Mouse (Mus musculus) liver, adult (tissue): ENCODE data around the gene Armc6.
A peak's percentile ranks its signal among the peaks of the same experiment; 100 is the strongest.

Experiments used
- GATA4 ChIP-seq: IDR thresholded peaks from 2 replicates; pipeline ENCODE4 v1.6.1; 2014; ENCODE audit warnings: mild to moderate bottlenecking, low read length; ENCODE audit not compliant: insufficient replicate concordance

Armc6 gene

DNA sequence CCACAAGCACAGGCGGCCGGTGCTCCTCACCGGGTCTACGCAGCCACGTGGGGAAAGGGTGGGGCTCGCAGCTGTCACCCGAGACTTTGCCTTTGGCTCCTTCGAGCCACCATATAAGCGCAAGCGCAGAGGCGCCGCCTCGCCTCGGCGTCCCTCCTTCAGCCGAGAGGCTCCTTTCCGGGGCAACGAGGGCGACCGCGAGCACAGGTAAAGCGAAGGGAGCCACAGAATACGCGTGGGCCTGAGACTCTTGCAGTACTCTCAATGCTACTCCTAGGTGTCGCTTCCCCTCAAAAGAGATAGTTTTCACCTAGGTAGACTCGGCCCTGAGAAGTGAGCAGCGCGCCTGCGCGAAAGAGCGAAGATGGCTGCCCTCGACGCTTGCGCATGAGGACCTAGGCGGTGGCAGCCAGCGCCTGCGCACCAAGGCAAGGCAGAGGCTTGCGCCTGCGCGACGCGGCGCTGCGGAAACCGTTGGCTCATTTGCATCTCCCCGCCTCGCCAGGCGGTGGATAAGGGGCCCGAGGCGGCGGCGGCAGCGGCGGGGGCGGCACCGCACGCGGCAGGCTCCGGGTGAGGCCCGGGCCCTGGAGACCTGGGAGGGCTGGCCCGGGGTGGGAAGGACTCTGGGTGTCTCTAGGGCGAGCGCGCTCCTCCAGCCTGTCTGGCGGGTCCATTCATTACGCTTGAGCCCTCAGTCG, at the start of gene Armc6, which contains the start of gene Sugp2:
Gene Armc6 (minus strand): TSS at position 387 of the 701 bp plus-strand sequence.
Gene Sugp2 (plus strand): TSS at position 147 of the 701 bp plus-strand sequence.
- TF ChIP-seq GATA4, result peak; percentile 40; the same call in 1 of the 2 replicates

DNA sequence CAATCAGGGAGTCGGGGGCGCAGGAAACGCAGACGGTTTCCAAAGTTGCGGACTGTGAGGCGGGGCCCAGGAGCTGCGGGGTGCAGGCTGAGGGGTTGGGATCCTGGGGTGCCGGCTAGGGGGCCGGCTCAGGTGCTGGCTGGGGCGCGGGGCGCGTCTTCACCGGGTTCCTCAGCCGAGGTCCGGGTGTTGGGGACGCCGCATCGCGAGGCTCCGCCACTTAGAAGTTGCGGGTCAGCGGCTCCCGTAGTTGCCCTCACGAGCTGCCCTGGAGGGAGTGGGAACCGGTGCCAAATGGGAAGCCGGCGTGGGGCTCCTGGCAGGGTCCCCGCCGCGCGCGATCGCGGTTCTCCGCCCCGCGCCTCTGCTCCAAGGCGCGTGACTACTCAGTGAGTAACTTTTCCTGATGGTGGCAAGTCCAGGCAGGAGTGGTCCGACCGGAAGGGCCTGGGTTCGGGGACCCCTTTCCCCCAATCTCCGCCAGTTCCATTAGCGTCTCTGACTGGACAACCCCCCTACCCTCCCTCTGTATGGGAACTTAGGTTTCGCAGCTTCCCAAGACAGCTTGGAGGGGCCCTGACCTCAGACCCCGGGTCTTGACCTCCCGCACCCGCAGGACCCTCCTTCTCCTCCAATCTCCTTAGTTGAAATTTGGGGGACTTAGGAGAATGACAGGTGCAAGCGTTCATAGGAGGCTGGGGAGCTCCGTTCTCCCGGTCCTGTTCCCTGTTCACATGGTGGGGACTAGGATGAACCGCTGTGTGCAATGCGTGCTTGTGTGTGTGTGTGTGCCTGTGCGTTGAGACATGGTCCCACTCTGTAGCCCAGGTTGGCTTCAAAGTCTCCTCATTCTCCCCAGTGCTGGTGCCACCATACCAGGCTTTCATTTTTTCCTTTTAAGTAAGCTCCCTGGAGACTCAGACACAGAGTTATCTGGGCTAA, 49.1 kb upstream of the Armc6 start:
- TF ChIP-seq GATA4, result no peak

DNA sequence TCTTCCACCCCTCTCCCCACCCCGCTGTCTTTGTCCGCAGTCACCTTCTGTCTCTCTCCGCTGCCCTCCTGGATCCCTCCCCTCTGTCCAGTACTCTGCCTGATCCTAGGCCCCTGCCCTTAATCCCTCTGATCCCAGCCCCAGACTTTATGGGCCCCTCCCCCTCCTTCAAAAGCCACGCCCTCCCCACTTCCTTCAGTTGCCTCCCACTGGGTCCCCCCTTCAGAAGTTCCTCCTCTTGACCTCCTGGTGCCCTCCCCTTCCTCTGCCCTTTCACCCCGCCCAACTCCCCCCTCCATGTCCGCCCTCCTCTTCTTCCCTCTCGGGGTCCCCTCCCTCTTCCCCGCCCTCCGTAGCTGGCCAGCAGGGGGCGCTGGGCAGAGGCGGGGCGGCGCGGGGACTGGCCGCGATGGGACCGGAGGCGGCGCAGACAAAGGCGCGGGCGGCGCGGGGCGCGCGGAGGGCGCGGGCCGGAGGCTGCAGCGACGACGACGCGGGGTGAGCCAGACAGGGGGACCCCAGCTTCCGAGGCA, 48.4 kb upstream of the Armc6 start, which contains the start of gene Homer3:
Gene Homer3 (plus strand): TSS at position 225 of the 533 bp plus-strand sequence.
- TF ChIP-seq GATA4, result no peak; the same call in 1 of the 2 replicates

DNA sequence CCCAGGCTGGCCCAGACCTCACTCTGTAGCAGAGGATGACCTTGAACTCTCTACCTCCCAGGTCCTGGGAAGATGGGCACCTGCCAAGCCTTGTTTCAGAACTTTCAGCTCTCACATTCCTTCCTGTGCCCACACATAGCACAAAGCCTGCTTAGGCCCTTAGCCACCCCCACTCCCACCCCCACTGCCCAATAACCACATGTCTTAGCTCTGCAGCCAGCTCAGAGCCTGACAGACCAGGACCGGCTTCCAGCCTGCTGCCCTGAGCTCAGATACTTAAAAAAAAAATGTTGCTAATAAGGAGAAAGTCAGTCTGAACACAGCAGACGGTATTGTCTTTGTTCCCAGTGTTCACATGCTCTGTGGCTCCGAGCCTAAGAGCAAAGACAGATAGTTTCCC, 46.7 kb upstream of the Armc6 start:
- no peak for TF ChIP-seq GATA4

DNA sequence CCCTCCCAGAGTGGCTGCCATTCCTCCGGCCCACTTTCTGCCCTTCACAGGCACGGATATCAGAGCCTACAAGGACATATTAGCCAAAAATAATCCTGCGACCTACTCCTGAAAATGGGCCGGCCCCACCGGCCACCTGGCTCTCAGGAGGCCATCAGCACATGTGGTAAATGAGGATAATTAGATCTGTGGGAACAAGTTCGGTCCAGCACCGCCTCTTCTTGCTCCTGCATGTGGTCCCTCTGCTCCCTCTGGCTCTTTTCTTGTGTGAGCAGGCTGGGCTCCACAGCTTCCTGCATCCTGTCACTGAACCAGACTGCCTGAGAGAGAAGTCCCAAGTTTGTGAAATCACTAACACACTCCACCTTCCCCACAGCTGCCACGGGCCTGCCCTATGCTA, 45.0 kb upstream of the Armc6 start:
- no peak for TF ChIP-seq GATA4

DNA sequence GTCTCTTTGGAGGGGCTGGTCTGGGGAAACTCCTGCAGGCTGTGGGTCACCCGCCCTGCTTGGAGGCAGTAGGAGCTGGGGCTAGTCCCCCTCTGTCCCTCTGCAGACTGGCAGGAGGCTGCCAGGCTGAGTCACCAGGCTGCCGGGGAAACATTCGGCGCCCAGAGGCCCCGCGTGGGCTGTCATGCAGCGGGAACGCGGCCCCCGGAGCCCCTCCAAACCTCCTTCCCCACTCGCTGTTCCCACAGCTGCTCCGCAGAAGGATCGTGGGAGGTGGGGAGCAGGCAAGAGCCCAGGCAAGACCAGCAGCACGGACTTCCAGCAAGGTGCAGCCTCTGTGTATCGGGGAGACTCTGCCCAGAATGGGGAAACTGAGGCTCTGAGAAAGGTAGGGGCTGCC, 43.9 kb upstream of the Armc6 start:
- TF ChIP-seq GATA4, result no peak

DNA sequence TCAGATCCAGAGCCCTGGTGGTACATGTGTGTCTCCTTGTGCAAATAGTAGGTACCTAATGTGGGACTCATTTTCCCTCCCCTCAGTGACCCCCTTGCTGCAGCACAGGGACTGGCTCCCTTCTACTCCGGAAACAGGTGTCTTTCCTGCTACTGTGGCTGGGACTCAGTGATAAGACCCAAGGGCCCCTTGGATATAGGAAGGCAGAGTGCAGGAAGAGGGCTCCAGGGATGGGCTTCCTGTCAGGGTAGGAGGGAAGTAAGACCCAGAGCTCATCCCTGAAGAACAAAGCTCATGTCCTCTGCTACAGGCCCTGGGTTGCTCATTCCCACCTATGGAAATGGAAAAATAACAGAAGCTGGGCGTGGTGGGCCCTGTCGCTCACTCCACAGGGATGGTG, 42.2 kb upstream of the Armc6 start:
- peak; percentile 73; the same call in 1 of the 2 replicates for TF ChIP-seq GATA4

DNA sequence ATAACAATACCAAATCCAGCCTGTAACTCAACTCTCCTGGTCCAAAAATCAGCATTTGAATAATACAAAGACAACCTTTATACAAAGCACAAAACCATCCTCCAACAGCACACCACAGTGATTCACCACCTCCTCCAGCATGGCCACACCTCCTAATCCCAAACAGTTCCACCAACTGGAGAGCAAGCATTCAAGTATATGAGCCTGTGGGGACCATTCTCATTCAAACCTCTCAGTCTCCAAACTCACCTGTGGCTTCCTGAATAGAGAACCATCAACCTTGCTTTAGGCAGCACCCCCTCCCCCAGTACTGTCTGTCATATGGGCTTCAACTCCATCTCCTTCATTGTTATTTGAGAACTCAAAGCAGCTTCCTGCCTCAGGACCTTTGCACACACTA, 40.1 kb upstream of the Armc6 start:
- no peak for TF ChIP-seq GATA4

DNA sequence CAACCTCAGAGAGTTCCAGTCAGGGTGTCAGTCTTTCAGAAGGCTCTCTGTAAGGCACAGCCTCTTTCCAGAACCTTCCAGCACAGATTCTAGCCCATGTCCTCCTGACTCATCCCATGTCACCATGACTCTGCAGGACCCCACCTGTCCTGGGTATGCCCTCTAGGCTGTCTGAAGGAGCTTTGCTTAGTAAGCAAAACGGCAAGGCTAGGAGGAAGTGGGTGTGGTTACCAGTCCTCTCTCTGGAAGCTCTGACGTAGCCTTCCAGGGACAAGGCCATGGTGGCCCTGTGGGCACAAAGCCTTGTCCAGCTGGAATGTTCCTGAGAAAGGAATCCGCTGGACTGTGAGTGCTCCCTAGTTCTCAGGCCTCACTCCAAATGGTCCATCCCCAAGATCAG, 38.7 kb upstream of the Armc6 start:
- no peak for TF ChIP-seq GATA4

DNA sequence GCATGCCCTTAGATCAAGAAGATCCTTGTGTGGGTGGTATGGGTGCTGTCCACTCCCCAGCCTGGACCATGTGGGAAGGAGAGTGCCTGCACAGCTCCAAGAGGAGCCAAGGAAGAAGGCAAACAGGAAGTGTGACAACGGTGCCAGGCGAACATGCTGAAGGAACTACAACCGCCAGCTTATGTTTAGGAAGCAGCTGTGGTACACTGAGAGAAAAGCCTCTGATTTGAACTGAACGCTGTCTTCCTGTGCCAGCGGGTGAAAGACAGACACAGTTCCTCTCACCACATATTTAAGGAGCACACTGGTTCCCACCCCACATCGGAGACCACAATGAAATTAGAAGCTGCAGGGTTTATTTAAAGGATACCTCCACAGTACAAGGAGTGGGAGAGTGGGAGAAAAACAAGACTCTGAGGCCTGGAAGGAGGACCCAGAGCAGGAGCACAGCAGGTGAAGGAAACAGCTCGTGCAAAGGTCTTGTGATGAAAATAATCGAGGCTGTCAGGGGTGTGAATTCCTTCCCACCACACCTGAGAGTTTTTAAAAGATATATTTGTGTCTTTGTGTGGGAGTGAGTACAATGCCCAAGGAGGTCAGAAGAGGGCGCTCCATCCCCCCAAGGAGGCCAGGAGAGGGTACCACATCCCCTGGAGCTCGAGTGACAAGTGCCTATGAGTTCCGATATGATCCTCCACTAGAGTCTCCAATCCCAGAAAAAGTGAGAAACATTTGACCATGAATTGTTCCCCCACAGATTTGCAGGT, 34.7 kb upstream of the Armc6 start:
- TF ChIP-seq GATA4, result no peak

DNA sequence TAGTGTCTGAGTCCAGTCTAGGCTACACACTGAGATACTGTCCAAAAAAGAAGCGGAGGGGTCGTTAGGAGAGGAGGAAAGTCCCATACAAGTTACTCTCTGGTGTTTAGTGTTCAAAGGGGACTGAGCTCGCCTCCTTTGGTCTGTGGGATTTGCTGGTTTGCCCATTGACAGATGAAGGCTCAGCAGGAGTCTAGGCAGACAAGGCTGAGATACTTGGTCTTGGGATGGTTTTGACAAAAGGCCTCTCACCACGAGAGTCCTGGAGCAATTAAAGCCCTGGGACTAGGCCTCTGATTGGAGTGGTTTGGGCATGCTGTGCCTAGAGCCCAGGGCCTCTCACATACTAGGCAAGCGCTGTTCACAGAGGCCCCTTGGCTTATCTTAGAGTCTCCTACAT, 34.0 kb upstream of the Armc6 start:
- no peak for TF ChIP-seq GATA4

DNA sequence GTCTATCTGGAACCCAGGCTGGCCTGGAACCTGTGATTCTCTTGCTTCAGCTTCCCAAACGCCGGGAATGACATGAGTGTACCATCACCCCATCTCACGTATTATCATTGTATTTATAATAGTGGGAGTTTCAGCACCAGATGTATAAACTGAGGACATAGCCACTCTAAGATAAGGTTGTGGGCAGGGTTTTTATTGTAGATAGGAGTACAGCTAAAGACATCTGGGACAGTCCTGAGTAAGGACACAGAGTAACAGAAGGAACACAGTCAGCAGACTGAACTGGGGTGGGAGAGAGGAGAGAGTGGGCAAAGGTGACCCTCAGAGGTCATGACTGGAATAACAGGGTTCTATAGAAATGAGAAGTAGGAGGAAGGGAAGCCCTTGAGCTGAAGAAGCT, 33.4 kb upstream of the Armc6 start:
- no peak for TF ChIP-seq GATA4

DNA sequence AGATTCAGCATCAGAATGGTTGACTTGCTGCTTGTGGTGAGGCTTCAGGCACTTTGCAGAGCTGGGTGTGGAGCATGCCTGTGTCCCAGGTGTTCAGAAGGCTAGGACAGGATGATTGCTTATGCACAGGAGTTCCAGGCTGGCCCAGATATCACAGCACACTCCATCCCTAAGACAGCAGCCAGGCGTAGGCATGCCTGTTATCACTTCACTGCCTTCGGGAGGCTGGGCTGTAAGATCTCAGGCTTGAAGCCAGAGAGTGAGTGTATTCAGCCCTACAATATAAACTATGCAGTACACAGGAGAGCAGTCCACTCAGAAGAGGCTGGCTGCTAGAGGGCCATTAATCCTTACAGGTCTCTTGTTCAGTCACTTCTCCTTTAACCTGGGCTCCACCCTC, 24.8 kb upstream of the Armc6 start:
- no peak for TF ChIP-seq GATA4

DNA sequence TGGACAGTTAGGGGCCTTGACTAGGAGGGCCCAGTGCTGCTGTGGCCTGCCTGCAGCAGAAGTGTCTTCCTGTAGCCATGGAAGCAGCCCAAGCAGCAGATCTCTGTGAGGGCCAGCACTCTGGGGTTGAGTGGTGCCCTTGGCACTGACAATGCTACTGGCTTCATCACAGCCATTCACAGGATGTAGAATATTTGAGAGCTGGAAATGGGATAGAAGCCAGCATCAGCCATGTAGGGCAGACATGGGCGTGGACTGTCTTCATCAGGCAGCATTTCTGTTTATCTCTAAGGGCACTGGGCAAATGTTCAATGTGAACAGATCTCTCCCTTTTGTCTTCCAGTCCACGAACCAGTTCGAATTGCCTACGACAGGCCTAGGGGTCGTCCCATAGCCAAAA, 24.3 kb upstream of the Armc6 start:
- no peak for TF ChIP-seq GATA4

DNA sequence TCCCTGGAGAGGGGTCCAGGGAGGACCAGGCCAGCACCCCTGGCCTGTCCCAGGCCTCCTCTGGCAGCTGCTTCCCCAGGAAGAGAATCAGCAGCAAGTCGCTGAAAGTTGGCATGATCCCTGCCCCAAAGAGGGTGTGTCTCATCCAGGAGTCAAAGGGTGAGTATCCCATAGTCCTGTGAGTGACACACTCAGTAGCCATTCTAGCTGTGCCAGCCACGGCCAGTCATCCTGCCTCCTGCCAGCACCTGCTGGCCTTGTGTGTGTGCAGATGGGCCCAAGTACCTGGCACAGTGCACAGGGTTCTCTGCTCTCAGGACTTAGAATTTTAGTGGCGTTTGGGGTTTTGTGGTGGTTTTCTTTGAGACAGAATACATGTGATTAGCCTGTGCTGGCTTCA, 23.2 kb upstream of the Armc6 start:
- TF ChIP-seq GATA4, result no peak
